Mouse (Mus musculus): ENCODE measurements around the gene Pnp2.

DNA sequence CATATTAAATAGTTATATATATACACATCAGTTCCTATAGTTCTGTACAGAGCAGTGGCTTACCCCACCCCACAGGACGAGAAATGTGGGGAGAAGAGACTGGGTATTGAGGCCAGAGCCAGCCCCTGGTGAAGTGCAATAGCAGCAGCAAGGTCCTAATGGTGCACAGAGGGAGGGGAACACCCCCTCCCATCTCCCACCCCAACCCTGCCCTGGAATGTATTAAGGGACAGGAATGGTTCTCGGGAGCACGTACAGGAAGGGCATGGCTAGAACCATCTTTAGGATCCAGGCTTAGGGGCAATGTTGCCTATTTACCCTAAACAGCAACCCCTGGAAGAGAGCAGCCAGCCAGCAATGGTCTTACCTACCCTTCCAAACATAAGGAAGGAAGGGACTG, 28.4 kb upstream of the Pnp2 start:
- TF ChIP-seq GATA1 (IDR thresholded peaks at IDR 0.05; ENCODE audit: low read length) (no peak), TAL1 (IDR thresholded peaks at IDR 0.05; ENCODE audit: low read length) (no peak)
